Mouse (Mus musculus): ENCODE data around the gene Poldip2. TPM values are rescaled to one million over a fixed set of nuclear protein-coding genes. Genes with fewer than 3 reads are reported as not detected.

The Poldip2 gene
- polyA plus RNA-seq, 1 experiment: 75.3 TPM

GRCm38 (mm10) chr11:78509148-78509547 lies 2.8 kb upstream of the Poldip2 start:
- no peaks in the 10 kb centered on the region for H3K4me1 ChIP-seq (ENCODE audit: control insufficient read depth, insufficient read depth, low read length)
- no peaks in the 10 kb centered on the region for H3K9me3 ChIP-seq (replicated peaks; ENCODE audit: control insufficient read depth, insufficient read depth, low read length, poor library complexity, severe bottlenecking)
- no peak overlapping the region for H3K9ac ChIP-seq (ENCODE audit: low read depth, poor library complexity, severe bottlenecking)
- H3K27ac ChIP-seq (ENCODE audit: insufficient read depth, low read length): no peak overlapping the region
- no peak for TF ChIP-seq POLR2A (IDR thresholded peaks at IDR 0.05; ENCODE audit: insufficient read depth, low read length)
- peak; percentile 39 for TF ChIP-seq CTCF (IDR thresholded peaks at IDR 0.05; ENCODE audit: low read depth, low read length)
- peaks cover 48% of the 10 kb centered on the region for H3K36me3 ChIP-seq (ENCODE audit: control insufficient read depth, insufficient read depth, low read length, poor library complexity, severe bottlenecking)
- H3K27me3 ChIP-seq (ENCODE audit: control insufficient read depth, insufficient read depth, low read length, poor library complexity, severe bottlenecking): no peaks in the 10 kb centered on the region
- no peak overlapping the region for H3K4me3 ChIP-seq (ENCODE audit: low read depth, low read length)

- H3K27me3 ChIP-seq (ENCODE audit: control insufficient read depth, insufficient read depth, low read length, poor library complexity, severe bottlenecking): no peaks in the 10 kb centered on the region
- TF ChIP-seq POLR2A (IDR thresholded peaks at IDR 0.05; ENCODE audit: insufficient read depth, low read length): no peak
- no peaks in the 10 kb centered on the region for H3K9me3 ChIP-seq (replicated peaks; ENCODE audit: control insufficient read depth, insufficient read depth, low read length, poor library complexity, severe bottlenecking)
- H3K9ac ChIP-seq (ENCODE audit: low read depth, poor library complexity, severe bottlenecking): peak overlapping the region; percentile 98
- H3K4me1 ChIP-seq (ENCODE audit: control insufficient read depth, insufficient read depth, low read length): no peaks in the 10 kb centered on the region
- H3K27ac ChIP-seq (ENCODE audit: insufficient read depth, low read length): peak overlapping the region; percentile 91
- peak overlapping the region; percentile 82 for H3K4me3 ChIP-seq (ENCODE audit: low read depth, low read length)
- peaks cover 45% of the 10 kb centered on the region for H3K36me3 ChIP-seq (ENCODE audit: control insufficient read depth, insufficient read depth, low read length, poor library complexity, severe bottlenecking)
These were observed 1.3 kb downstream of the Poldip2 start for GRCm38 (mm10) chr11:78513106-78513790.

GRCm38 (mm10) chr11:78515549-78516325 lies 3.7 kb downstream of the Poldip2 start:
- TF ChIP-seq CTCF (IDR thresholded peaks at IDR 0.05; ENCODE audit: low read depth, low read length) (peak; percentile 59), POLR2A (IDR thresholded peaks at IDR 0.05; ENCODE audit: insufficient read depth, low read length) (no peak)

GRCm38 (mm10) chr11:78518931-78519330 lies 6.9 kb downstream of the Poldip2 start:
- no peak overlapping the region for H3K4me3 ChIP-seq (ENCODE audit: low read depth, low read length)
- H3K36me3 ChIP-seq (ENCODE audit: control insufficient read depth, insufficient read depth, low read length, poor library complexity, severe bottlenecking): peaks cover 80% of the 10 kb centered on the region
- TF ChIP-seq EP300 (IDR thresholded peaks at IDR 0.05; ENCODE audit: insufficient read depth, low read depth, low read length) (no peak), CTCF (IDR thresholded peaks at IDR 0.05; ENCODE audit: low read depth, low read length) (no peak), POLR2A (IDR thresholded peaks at IDR 0.05; ENCODE audit: insufficient read depth, low read length) (no peak)
- 0 out of 2 replicates have a peak overlapping the region, but pooled peaks have one; percentile 18 for H3K27ac ChIP-seq (ENCODE audit: insufficient read depth, low read length)
- no peaks in the 10 kb centered on the region for H3K9me3 ChIP-seq (replicated peaks; ENCODE audit: control insufficient read depth, insufficient read depth, low read length, poor library complexity, severe bottlenecking)
- no peaks in the 10 kb centered on the region for H3K4me1 ChIP-seq (ENCODE audit: control insufficient read depth, insufficient read depth, low read length)
- no peak overlapping the region for H3K9ac ChIP-seq (ENCODE audit: low read depth, poor library complexity, severe bottlenecking)
- H3K27me3 ChIP-seq (ENCODE audit: control insufficient read depth, insufficient read depth, low read length, poor library complexity, severe bottlenecking): no peaks in the 10 kb centered on the region

More at GRCm38 (mm10) chr11:78515549-78516325, 3.7 kb downstream of the Poldip2 start:
- Histone ChIP-seq H3K9me3 (replicated peaks; ENCODE audit: control insufficient read depth, insufficient read depth, low read length, poor library complexity, severe bottlenecking) (no peaks in the 10 kb centered on the region), H3K27ac (ENCODE audit: insufficient read depth, low read length) (no peak overlapping the region), H3K4me3 (ENCODE audit: low read depth, low read length) (no peak overlapping the region), H3K9ac (ENCODE audit: low read depth, poor library complexity, severe bottlenecking) (no peak overlapping the region), H3K4me1 (ENCODE audit: control insufficient read depth, insufficient read depth, low read length) (no peaks in the 10 kb centered on the region), H3K36me3 (ENCODE audit: control insufficient read depth, insufficient read depth, low read length, poor library complexity, severe bottlenecking) (peaks cover 49% of the 10 kb centered on the region), H3K27me3 (ENCODE audit: control insufficient read depth, insufficient read depth, low read length, poor library complexity, severe bottlenecking) (no peaks in the 10 kb centered on the region)

- no peak overlapping the region for H3K9ac ChIP-seq (ENCODE audit: low read depth, poor library complexity, severe bottlenecking)
- no peak overlapping the region for H3K4me3 ChIP-seq (ENCODE audit: low read depth, low read length)
- H3K4me1 ChIP-seq (ENCODE audit: control insufficient read depth, insufficient read depth, low read length): no peaks in the 10 kb centered on the region
- H3K27me3 ChIP-seq (ENCODE audit: control insufficient read depth, insufficient read depth, low read length, poor library complexity, severe bottlenecking): no peaks in the 10 kb centered on the region
- no peak overlapping the region for H3K27ac ChIP-seq (ENCODE audit: insufficient read depth, low read length)
- H3K9me3 ChIP-seq (replicated peaks; ENCODE audit: control insufficient read depth, insufficient read depth, low read length, poor library complexity, severe bottlenecking): no peaks in the 10 kb centered on the region
- TF ChIP-seq EP300 (IDR thresholded peaks at IDR 0.05; ENCODE audit: insufficient read depth, low read depth, low read length) (no peak), POLR2A (IDR thresholded peaks at IDR 0.05; ENCODE audit: insufficient read depth, low read length) (no peak), CTCF (IDR thresholded peaks at IDR 0.05; ENCODE audit: low read depth, low read length) (no peak)
- peaks cover 82% of the 10 kb centered on the region for H3K36me3 ChIP-seq (ENCODE audit: control insufficient read depth, insufficient read depth, low read length, poor library complexity, severe bottlenecking)
These were observed 9.9 kb downstream of the Poldip2 start for GRCm38 (mm10) chr11:78521880-78522279.

GRCm38 (mm10) chr11:78522481-78522997 lies 10.5 kb downstream of the Poldip2 start:
- H3K27ac ChIP-seq (ENCODE audit: insufficient read depth, low read length): no peak overlapping the region
- no peak overlapping the region for H3K9ac ChIP-seq (ENCODE audit: low read depth, poor library complexity, severe bottlenecking)
- H3K4me1 ChIP-seq (ENCODE audit: control insufficient read depth, insufficient read depth, low read length): no peaks in the 10 kb centered on the region
- H3K4me3 ChIP-seq (ENCODE audit: low read depth, low read length): no peak overlapping the region
- no peaks in the 10 kb centered on the region for H3K9me3 ChIP-seq (replicated peaks; ENCODE audit: control insufficient read depth, insufficient read depth, low read length, poor library complexity, severe bottlenecking)
- no peaks in the 10 kb centered on the region for H3K27me3 ChIP-seq (ENCODE audit: control insufficient read depth, insufficient read depth, low read length, poor library complexity, severe bottlenecking)
- TF ChIP-seq EP300 (IDR thresholded peaks at IDR 0.05; ENCODE audit: insufficient read depth, low read depth, low read length): no peak
- no peak for TF ChIP-seq CTCF (IDR thresholded peaks at IDR 0.05; ENCODE audit: low read depth, low read length)
- TF ChIP-seq POLR2A (IDR thresholded peaks at IDR 0.05; ENCODE audit: insufficient read depth, low read length): no peak
- H3K36me3 ChIP-seq (ENCODE audit: control insufficient read depth, insufficient read depth, low read length, poor library complexity, severe bottlenecking): peaks cover 88% of the 10 kb centered on the region

Measured in ES-Bruce4 (cell line).